Mouse (Mus musculus) liver, embryonic 11.5 days (tissue): ENCODE measurements around the gene Shisa8. TPM values are rescaled to one million over a fixed set of nuclear protein-coding genes. Genes with fewer than 3 reads are reported as not detected.
"Not testable (repeated sequence)": the region's sequence is repeated elsewhere in the genome, so short reads cannot be mapped to it uniquely, and the experiment has no call there.

Experiments
- ATAC-seq: fragments of 200-750 bp; cut with Nextera tagmentation; replicated peaks from 2 replicates; pipeline ENCODE4 v1.8.0; 2017; ENCODE audit warnings: moderate number of reproducible peaks, mild to moderate bottlenecking, moderate TSS enrichment, moderate library complexity; ENCODE audit not compliant: low FRiP score
- DNase-seq: peaks from one replicate; pipeline ENCODE4 v3.0.0-alpha.2; 2017; ENCODE audit warnings: low spot score
- H3K27ac ChIP-seq: fragments of 300-500 bp; sonication (generic); 2 replicates; pipeline ENCODE4 v1.5.1; 2014; ENCODE audit warnings: mild to moderate bottlenecking, low read depth, low read length, control low read depth
- H3K27me3 ChIP-seq: fragments of 300-500 bp; sonication (generic); replicated peaks from 2 replicates; pipeline ENCODE4 v1.6.1; 2014; ENCODE audit warnings: low read length, mixed read lengths; ENCODE audit not compliant: control insufficient read depth, insufficient read depth
- H3K36me3 ChIP-seq: fragments of 300-500 bp; sonication (generic); 2 replicates; pipeline ENCODE4 v1.6.1; 2014; ENCODE audit warnings: mild to moderate bottlenecking, low read length, moderate library complexity, mixed read lengths; ENCODE audit not compliant: control insufficient read depth, insufficient read depth
- H3K4me1 ChIP-seq: fragments of 300-500 bp; sonication (generic); replicated peaks from 2 replicates; pipeline ENCODE4 v1.6.1; 2014; ENCODE audit warnings: low read length, mixed read lengths; ENCODE audit not compliant: control insufficient read depth, insufficient read depth
- H3K4me2 ChIP-seq: fragments of 300-500 bp; sonication (generic); 2 replicates; pipeline ENCODE4 v1.6.1; 2014; ENCODE audit warnings: mild to moderate bottlenecking, control low read depth, moderate library complexity
- H3K4me3 ChIP-seq: fragments of 300-500 bp; sonication (generic); 2 replicates; pipeline ENCODE4 v1.5.1; 2014; ENCODE audit warnings: low read depth, low read length, control low read depth
- H3K9ac ChIP-seq: fragments of 300-500 bp; sonication (generic); 2 replicates; pipeline ENCODE4 v1.6.1; 2014; ENCODE audit warnings: low read depth, low read length, control low read depth
- H3K9me3 ChIP-seq: fragments of 300-500 bp; sonication (generic); 2 replicates; pipeline ENCODE4 v1.6.1; 2016; ENCODE audit warnings: low read length, inconsistent platforms, mixed read lengths; ENCODE audit not compliant: control insufficient read depth
- WGBS: fragments of 180-500 bp; shearing (Covaris S2); extraction: QIAGEN DNeasy Blood & Tissue Kit; methylation state at CpG from one replicate; pipeline ENCODE4 v1.1.7; 2014; 5-methylcytosine and 5-hydroxymethylcytosine counted together
- polyA plus RNA-seq: library from polyadenylated mRNA; unstranded; fragments of >200 nt; fragmentation: Nextera tagmentation; extraction: Ambion mirVana; gene quantifications from 2 replicates; pipeline ENCODE4 v1.2.1, GENCODE M21; 2014

Gene Shisa8
- 0.12 and 0.73 TPM in 2 replicates for polyA plus RNA-seq

GRCm38 (mm10) chr15:82212752-82213063 is at the start of gene Shisa8:
TSS of gene Shisa8 (minus strand) at chr15:82212815.
- Histone ChIP-seq H3K4me2 (peak within 1 kb of the TSS; percentile 67), H3K36me3 (no peaks in the 10 kb centered on the region), H3K4me3 (peak within 1 kb of the TSS; percentile 49), H3K9ac (no peak within 1 kb of the TSS), H3K9me3 (no peaks in the 10 kb centered on the region), H3K27me3 (peaks cover 93% of the 10 kb centered on the region), H3K4me1 (peaks cover 9% of the 10 kb centered on the region), H3K27ac (no peak within 1 kb of the TSS)
- DNase-seq (no peak), ATAC-seq (no peak)
- WGBS: under 1% methylated on average over 33 of the region's 34 CpGs

- peaks cover 18% of the 10 kb centered on the region for H3K27me3 ChIP-seq
- no peak overlapping the region for H3K4me2 ChIP-seq
- H3K36me3 ChIP-seq: no peaks in the 10 kb centered on the region
- H3K27ac ChIP-seq: no peak overlapping the region
- WGBS: 10% methylated on average over 16 of the region's 16 CpGs
- H3K9ac ChIP-seq: no peak overlapping the region
- DNase-seq (peak; percentile 68), ATAC-seq (no peak)
- H3K4me3 ChIP-seq: no peak overlapping the region
- H3K4me1 ChIP-seq: no peaks in the 10 kb centered on the region
- no peaks in the 10 kb centered on the region for H3K9me3 ChIP-seq
These were observed 46.9 kb upstream of the Shisa8 start for GRCm38 (mm10) chr15:82259510-82259909.

GRCm38 (mm10) chr15:82255944-82256383 is 43.3 kb upstream of the Shisa8 start:
- Histone ChIP-seq H3K9ac (no peak overlapping the region), H3K4me2 (no peak overlapping the region), H3K27ac (no peak overlapping the region), H3K9me3 (no peaks in the 10 kb centered on the region), H3K4me1 (no peaks in the 10 kb centered on the region), H3K36me3 (no peaks in the 10 kb centered on the region), H3K27me3 (peaks cover 18% of the 10 kb centered on the region), H3K4me3 (no peak overlapping the region)
- DNase-seq (no peak), ATAC-seq (no peak)
- 37% methylated on average over 10 of the region's 10 CpGs for WGBS

- DNase-seq (no peak), ATAC-seq (no peak)
- 40% methylated on average over 4 of the region's 4 CpGs for WGBS
- no peak overlapping the region for H3K4me2 ChIP-seq
- no peak overlapping the region for H3K9ac ChIP-seq
- H3K9me3 ChIP-seq: no peaks in the 10 kb centered on the region
- H3K4me1 ChIP-seq: no peaks in the 10 kb centered on the region
- H3K4me3 ChIP-seq: no peak overlapping the region
- no peaks in the 10 kb centered on the region for H3K36me3 ChIP-seq
- H3K27me3 ChIP-seq: peaks cover 14% of the 10 kb centered on the region
- no peak overlapping the region for H3K27ac ChIP-seq
These were observed 42.6 kb upstream of the Shisa8 start for GRCm38 (mm10) chr15:82255248-82255647.

GRCm38 (mm10) chr15:82252097-82252496 is 39.5 kb upstream of the Shisa8 start, which contains the start of gene 1500009C09Rik:
TSS of gene 1500009C09Rik (plus strand) at chr15:82252397.
- Histone ChIP-seq H3K9me3 (no peaks in the 10 kb centered on the region), H3K27me3 (peaks cover 11% of the 10 kb centered on the region), H3K4me2 (no peak within 1 kb of the TSS), H3K9ac (no peak within 1 kb of the TSS), H3K4me3 (no peak within 1 kb of the TSS), H3K27ac (no peak within 1 kb of the TSS), H3K36me3 (no peaks in the 10 kb centered on the region), H3K4me1 (no peaks in the 10 kb centered on the region)
- ATAC-seq (no peak), DNase-seq (no peak)
- WGBS: 66% methylated on average over 6 of the region's 6 CpGs

- H3K9ac ChIP-seq: no peak overlapping the region
- no peaks in the 10 kb centered on the region for H3K4me1 ChIP-seq
- H3K27me3 ChIP-seq: peaks cover 11% of the 10 kb centered on the region
- ATAC-seq (no peak), DNase-seq (no peak)
- H3K4me3 ChIP-seq: no peak overlapping the region
- no peak overlapping the region for H3K27ac ChIP-seq
- no peaks in the 10 kb centered on the region for H3K9me3 ChIP-seq
- no peaks in the 10 kb centered on the region for H3K36me3 ChIP-seq
- no peak overlapping the region for H3K4me2 ChIP-seq
- 77% methylated on average over 3 of the region's 3 CpGs for WGBS
These were observed 39.0 kb upstream of the Shisa8 start for GRCm38 (mm10) chr15:82251579-82251978.

GRCm38 (mm10) chr15:82247131-82247776 is 34.6 kb upstream of the Shisa8 start:
- WGBS: 68% methylated on average over 3 of the region's 3 CpGs
- no peak overlapping the region for H3K4me3 ChIP-seq
- peaks cover 8% of the 10 kb centered on the region for H3K4me1 ChIP-seq
- no peaks in the 10 kb centered on the region for H3K27me3 ChIP-seq
- H3K27ac ChIP-seq: no peak overlapping the region
- H3K9me3 ChIP-seq: no peaks in the 10 kb centered on the region
- H3K9ac ChIP-seq: no peak overlapping the region
- H3K36me3 ChIP-seq: no peaks in the 10 kb centered on the region
- no peak for DNase-seq
- no peak for ATAC-seq
- H3K4me2 ChIP-seq: no peak overlapping the region

GRCm38 (mm10) chr15:82244805-82245161 is 32.2 kb upstream of the Shisa8 start:
- Histone ChIP-seq H3K9ac (peak overlapping the region; percentile 84), H3K27ac (peak overlapping the region; percentile 88), H3K4me2 (peak overlapping the region; percentile 97), H3K4me3 (peak overlapping the region; percentile 69)
- not testable (repeated sequence) for H3K4me1 ChIP-seq, ATAC-seq, DNase-seq, H3K9me3 ChIP-seq, H3K36me3 ChIP-seq, H3K27me3 ChIP-seq
- 23% methylated on average over 9 of the region's 9 CpGs for WGBS

GRCm38 (mm10) chr15:82244115-82244804 is 31.6 kb upstream of the Shisa8 start, which contains the start of gene Cenpm:
TSS of gene Cenpm (minus strand) at chr15:82244748.
- peak; percentile 97 for ATAC-seq
- under 1% methylated on average over 62 of the region's 65 CpGs for WGBS
- DNase-seq: peak; percentile 94
- H3K9ac ChIP-seq: peak within 1 kb of the TSS; percentile 84
- peak within 1 kb of the TSS; percentile 69 for H3K4me3 ChIP-seq
- no peaks in the 10 kb centered on the region for H3K27me3 ChIP-seq
- H3K4me1 ChIP-seq: peaks cover 8% of the 10 kb centered on the region
- peak within 1 kb of the TSS; percentile 97 for H3K4me2 ChIP-seq
- no peaks in the 10 kb centered on the region for H3K36me3 ChIP-seq
- H3K9me3 ChIP-seq: no peaks in the 10 kb centered on the region
- H3K27ac ChIP-seq: peak within 1 kb of the TSS; percentile 88
